Mouse (Mus musculus) bone marrow macrophage, adult 2 months (primary cell): Measurements from ENCODE around the gene Nit2. TPM values are rescaled to one million over a fixed set of nuclear protein-coding genes. Genes with fewer than 3 reads are reported as not detected.
A peak's percentile ranks its signal among the peaks of the same experiment; 100 is the strongest.

Experiments
- H3K27ac ChIP-seq: 2 replicates; pipeline ENCODE4 v1.5.1; 2012; ENCODE audit warnings: low read depth, low read length; ENCODE audit not compliant: insufficient read depth
- H3K4me1 ChIP-seq: 2 replicates; pipeline ENCODE4 v1.6.1; 2012; ENCODE audit warnings: low read length; ENCODE audit not compliant: control insufficient read depth, insufficient read depth
- H3K4me3 ChIP-seq: 2 replicates; pipeline ENCODE4 v1.5.1; 2012; ENCODE audit warnings: mild to moderate bottlenecking, low read length, moderate library complexity; ENCODE audit not compliant: insufficient read depth
- CTCF ChIP-seq: IDR thresholded peaks from 2 replicates; pipeline ENCODE4 v1.5.1; 2012; ENCODE audit warnings: low read depth, mild to moderate bottlenecking, low read length, moderate library complexity
- POLR2A ChIP-seq: IDR thresholded peaks from 2 replicates; pipeline ENCODE4 v1.6.1; 2012; ENCODE audit warnings: mild to moderate bottlenecking, low read depth, low read length, borderline replicate concordance
- polyA plus RNA-seq: library from polyadenylated mRNA; stranded (reverse); fragments of >200 nt; gene quantifications from 2 replicates; pipeline ENCODE4 v1.2.4, GENCODE M21; 2012; ENCODE audit not compliant: missing spikeins, insufficient read depth, insufficient read length

Gene Nit2
- polyA plus RNA-seq, 1 experiment, result 37.8 TPM

DNA sequence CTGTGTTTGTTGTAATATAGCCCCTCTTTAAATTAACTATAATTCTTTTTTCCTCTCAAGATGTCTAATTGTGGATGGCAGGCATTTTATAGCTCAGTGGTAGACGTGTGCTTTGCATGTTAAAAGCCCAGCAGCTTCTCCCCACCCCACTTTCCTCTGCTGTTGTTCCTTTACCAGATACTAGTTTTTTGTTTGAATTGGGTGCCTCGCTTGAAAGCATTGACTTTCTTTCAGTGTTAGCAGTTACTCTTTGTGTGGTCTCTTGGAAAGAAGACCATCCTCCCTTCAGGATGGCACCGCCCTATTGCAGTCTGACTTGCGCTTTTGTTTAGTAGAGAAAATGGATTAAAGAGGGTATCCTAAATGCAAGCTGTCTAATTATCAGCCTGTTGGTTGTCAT lies 35.6 kb downstream of the Nit2 start:
- H3K4me3 ChIP-seq, result no peak overlapping the region
- no peak overlapping the region for H3K27ac ChIP-seq
- H3K4me1 ChIP-seq, result peaks cover 10% of the 10 kb centered on the region
- TF ChIP-seq CTCF, result no peak
- TF ChIP-seq POLR2A, result no peak

DNA sequence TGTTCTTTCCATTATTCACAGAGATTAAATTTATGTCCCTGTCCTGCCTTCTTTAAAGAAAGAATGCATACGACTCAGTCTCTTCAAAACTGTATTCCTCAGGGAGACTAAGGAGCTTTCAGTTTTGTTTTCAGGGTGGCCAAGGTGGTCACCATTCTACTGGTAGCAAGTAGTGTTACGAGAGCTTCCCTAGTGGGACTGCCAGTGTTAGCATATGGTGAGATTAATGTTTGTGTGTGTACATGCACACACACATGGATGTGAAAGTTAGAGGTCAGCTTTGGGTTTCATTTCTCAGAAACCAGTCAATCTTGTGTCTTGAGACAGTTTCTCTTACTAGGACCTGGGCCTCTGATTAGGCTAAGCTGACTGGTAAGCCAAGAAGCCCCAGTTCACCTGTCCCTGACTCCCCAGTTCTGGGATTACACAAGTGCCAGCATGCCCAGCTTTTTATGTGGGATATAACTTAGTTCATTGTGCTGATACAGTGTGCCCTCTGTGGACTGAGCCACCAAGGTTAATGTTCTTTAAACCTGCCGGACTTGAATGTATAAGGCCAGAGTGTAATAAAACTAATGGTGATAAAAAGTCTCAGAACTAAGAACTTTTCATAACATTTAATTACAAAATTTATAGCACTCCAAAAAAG lies 36.3 kb downstream of the Nit2 start:
- H3K4me3 ChIP-seq, result no peak overlapping the region
- H3K27ac ChIP-seq, result no peak overlapping the region
- H3K4me1 ChIP-seq, result peaks cover 13% of the 10 kb centered on the region
- TF ChIP-seq POLR2A (no peak), CTCF (no peak)

DNA sequence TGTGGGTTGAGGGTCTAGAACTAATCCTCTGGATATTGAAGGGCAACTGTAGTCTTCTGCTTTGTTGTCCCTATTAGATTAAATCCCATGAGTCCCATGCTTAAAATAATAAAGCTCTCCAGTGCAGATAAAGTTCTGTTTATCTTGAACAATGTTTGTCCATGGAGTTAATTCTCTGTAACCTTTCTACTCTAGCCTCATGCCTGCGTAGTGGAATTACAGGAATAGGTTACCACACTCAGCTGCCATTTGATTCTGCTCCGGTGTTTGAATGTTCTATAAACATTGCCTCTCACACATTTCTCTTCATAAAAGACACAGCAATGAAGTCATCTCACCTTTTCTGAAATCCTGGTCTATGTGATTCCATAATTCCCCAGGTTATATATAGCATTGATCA lies 39.3 kb downstream of the Nit2 start:
- no peak for TF ChIP-seq CTCF
- TF ChIP-seq POLR2A, result no peak
- Histone ChIP-seq H3K4me3 (no peak overlapping the region), H3K4me1 (peaks cover 23% of the 10 kb centered on the region), H3K27ac (no peak overlapping the region)

DNA sequence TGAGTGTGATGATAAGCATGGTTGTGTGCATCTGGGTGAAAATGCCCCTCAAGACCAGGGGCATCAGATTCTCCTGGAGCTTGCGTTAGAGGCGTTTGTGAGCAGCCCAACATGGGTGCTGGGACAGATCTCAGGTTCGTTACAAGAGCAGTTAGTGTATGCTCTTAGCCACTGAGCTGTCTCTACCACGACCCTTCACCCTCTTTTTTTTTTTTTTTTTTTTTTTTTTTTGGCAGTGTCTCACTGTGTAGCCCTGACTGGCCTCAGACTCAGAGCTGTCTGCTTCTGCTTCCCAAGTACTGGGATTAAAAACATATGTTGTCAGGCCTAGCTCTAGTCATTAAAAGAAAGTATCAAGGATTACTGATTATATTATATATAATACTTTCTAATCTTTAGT lies 40.9 kb downstream of the Nit2 start:
- Histone ChIP-seq H3K4me1 (peaks cover 20% of the 10 kb centered on the region), H3K27ac (no peak overlapping the region), H3K4me3 (no peak overlapping the region)
- TF ChIP-seq POLR2A (no peak), CTCF (no peak)

DNA sequence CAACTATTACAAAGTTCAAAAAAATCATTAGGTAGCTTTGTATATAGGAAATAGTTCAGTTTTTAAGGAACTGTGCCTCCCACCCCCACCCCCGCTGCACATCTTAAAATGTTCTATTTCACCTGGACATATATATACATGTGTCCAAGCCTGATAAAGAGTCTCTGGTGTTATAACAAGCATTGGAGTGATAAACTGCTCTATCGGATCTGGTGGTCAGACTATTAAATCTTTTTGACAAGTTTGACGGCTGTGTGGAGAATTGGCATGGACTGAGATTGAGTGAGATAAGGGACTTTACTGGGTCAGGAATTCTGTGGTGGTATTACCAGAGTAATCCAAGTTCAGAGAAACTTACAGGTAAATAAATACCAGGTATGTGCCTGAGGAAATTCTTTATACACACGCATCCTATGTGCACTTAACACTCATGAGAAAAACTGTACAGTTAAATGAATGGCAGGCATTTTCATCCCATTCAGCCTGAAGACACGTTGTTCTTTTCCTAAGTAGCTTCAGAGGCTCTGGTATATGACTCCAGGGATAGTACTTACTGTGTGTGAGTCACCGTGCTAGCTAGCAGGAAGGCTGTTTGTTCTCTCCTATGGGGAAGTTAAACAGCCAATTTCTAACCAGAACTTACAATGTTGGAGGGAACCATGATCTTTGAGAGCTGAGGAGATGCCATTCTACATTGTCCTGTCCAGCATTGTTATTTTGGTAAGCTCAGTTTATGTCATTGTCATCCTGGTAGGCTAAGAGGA lies 44.3 kb downstream of the Nit2 start:
- TF ChIP-seq CTCF (no peak), POLR2A (no peak)
- peaks cover 13% of the 10 kb centered on the region for H3K4me1 ChIP-seq
- H3K4me3 ChIP-seq, result peak overlapping the region; percentile 86
- H3K27ac ChIP-seq, result peak overlapping the region; percentile 66

DNA sequence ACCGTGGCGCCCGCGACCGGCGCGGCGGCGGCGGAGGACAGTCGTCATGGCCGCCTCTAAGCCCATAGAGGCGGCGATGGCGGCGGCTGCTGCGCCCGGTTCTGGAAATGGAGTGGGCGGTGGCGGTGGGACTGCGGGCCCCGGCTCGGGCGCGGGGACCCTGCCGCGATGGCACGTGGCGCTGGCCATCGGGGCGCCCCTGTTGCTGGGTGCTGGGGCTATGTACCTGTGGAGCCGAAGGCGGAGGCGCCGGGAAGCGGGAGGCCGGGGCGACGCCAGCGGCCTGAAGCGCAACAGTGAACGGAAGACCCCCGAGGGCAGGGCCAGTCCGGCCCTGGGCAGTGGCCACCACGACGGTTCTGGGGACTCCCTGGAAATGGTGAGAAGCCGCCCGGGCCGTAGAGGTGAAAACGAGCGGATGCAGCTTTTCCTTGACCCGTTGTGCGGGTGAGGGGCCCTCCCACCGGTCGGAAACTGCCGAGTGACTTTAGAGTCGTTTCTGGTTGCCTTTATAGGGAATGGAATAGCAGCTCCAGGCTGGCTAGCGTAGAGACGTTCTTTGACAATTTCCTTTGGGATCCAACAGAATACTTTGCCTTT lies 45.2 kb downstream of the Nit2 start:
- Histone ChIP-seq H3K4me3 (peak overlapping the region; percentile 86), H3K4me1 (peaks cover 13% of the 10 kb centered on the region), H3K27ac (peak overlapping the region; percentile 66)
- TF ChIP-seq POLR2A (0 out of 2 replicates have a peak, but pooled peaks have one; percentile 36), CTCF (no peak)

DNA sequence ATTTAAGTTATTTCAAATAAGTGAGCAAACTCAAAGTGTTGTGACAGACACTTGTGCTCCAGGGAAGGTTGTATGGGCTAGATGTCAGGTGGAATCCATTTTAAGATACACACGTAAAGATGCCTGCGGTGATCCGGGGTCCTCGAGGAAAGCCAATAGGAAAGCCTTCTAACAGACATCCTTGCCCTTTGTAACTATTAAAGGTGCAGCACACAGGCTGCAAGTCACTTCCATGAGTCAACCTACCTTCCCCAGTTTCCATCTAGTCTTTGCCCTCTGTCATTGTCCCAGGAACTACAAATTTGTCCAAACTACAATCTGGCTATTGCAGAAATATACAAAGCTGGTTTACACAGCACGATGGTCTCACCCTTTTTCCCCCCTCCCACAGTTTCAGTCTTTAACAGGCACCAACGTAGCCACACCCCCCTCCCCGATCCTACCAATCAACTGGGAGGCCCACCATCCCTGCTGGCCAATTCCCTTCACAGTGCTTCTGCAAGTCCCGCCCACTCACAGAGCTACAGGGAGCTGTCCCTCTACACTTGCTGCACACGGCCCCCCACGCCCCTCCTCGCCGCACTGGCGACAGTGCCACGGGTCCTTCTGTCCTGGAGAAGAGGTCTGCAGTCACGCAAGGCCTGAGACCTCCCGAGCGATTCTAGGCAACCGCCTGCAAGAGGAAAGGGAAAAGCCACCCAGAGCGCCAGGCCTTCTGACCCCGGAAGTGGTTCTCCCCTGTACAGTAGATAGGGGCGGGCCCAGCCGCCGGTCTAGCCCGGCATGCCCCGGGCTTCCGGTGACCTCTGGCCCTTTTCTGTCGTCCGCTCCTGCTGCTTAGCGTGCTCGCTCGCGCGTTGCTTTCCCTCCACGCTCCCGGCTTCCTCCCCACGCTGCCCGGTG lies 46.0 kb downstream of the Nit2 start, which contains the start of gene Tomm70a:
Gene Tomm70a (plus strand): TSS at position 791 of the 903 bp plus-strand sequence.
- peaks cover 12% of the 10 kb centered on the region for H3K4me1 ChIP-seq
- no peak for TF ChIP-seq CTCF
- TF ChIP-seq POLR2A, result no peak
- H3K27ac ChIP-seq, result peak within 1 kb of the TSS; percentile 82
- H3K4me3 ChIP-seq, result peak within 1 kb of the TSS; percentile 86

DNA sequence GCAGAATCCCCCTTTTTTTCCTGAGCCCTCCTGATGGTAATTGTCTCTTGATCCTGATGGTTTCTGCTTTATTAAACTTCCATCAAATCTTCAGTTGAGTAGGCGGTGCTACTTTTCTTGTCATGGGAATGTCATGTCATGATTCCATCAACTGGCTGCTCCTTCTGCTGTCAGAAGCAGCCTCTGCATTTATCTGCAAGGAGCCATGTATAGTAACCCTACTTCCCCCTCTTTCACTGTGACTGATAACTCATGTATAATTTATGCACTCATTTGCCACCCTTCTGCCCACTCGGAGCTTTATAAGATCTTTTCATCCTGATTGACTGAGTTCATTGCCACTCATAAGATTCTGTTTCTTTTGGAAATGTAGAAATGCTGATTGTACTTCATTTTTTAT lies 49.6 kb downstream of the Nit2 start:
- Histone ChIP-seq H3K4me1 (no peaks in the 10 kb centered on the region), H3K27ac (no peak overlapping the region), H3K4me3 (no peak overlapping the region)
- no peak for TF ChIP-seq POLR2A
- TF ChIP-seq CTCF, result no peak

DNA sequence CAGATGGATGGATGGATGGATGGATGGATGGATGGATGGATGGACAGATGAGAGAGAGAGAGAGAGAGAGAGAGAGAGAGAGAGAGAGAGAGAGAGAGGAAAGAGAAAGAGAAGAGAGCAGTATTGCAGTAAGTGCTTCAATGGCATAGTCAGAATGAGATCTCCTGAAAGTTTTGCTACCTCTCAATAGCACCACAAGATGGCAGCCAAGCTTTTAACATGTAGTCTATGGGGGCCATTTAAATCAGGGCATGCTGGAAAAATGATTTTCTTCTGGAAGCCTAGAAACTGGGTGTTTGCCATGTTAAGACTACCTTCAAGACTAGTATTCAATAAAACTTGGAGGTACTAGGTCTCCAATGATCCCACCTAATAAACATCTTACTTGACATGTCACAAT lies 51.1 kb downstream of the Nit2 start:
- Histone ChIP-seq H3K27ac (no peak overlapping the region), H3K4me1 (no peaks in the 10 kb centered on the region), H3K4me3 (no peak overlapping the region)
- TF ChIP-seq CTCF (no peak), POLR2A (no peak)

Other genes with a start within 250 kb of the Nit2 start
- gene Lnp1, start 239.3 kb downstream of the Nit2 start, polyA plus RNA-seq, result not detected in 2 replicates
- gene Tmem45a2, start 96.0 kb downstream of the Nit2 start, polyA plus RNA-seq, result not detected in 2 replicates
- 20.3 and 20.8 TPM in 2 replicates for gene Tomm70a, start 45.6 kb downstream of the Nit2 start, polyA plus RNA-seq
- 83.3 and 91.7 TPM in 2 replicates for gene Tbc1d23, start 64.2 kb upstream of the Nit2 start, polyA plus RNA-seq
- gene Tmem30c, start 125.5 kb upstream of the Nit2 start, polyA plus RNA-seq, result not detected in 2 replicates
- gene Filip1l, start 185.8 kb upstream of the Nit2 start, polyA plus RNA-seq, result 35.9 and 40.9 TPM in 2 replicates